Mouse (Mus musculus): ENCODE results near the gene Anapc15-ps. TPM values are rescaled to one million over a fixed set of nuclear protein-coding genes. Genes with fewer than 3 reads are reported as not detected.

Gene Anapc15-ps
- polyA plus RNA-seq, 2 experiments: not detected

DNA sequence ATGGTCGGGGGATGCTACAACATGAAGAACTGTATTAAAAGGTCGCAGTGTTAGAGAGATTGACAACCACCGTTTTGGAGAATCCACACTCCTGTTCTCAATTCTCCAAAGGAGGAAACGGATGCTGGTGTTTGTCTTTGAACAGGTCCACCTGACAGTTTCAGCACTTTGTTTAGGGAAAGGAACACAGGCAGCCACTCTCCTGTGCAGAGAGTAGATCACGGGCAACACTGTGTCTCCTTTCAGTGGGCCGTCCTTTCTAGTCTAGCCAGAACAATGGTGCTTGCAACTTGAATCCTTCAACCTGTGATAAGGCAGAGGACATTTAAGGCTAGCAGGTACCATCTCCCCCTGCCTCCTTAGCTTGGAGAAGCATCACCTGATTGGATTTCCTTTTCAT, 12.9 kb downstream of the Anapc15-ps start:
- Histone ChIP-seq H3K27me3 (ENCODE audit: control insufficient read depth, insufficient read depth, low read length) (no peaks in the 10 kb centered on the region), H3K4me3 (replicated peaks; ENCODE audit: low read length) (no peak overlapping the region), H3K36me3 (ENCODE audit: control insufficient read depth, insufficient read depth, low read length) (no peaks in the 10 kb centered on the region), H3K9ac (ENCODE audit: low read depth, low read length, severe bottlenecking) (no peak overlapping the region), H3K27ac (replicated peaks; ENCODE audit: low read depth, low read length) (no peak overlapping the region), H3K4me1 (ENCODE audit: control insufficient read depth, insufficient read depth, low read length) (no peaks in the 10 kb centered on the region), H3K4me2 (replicated peaks; ENCODE audit: low read depth, low read length, severe bottlenecking) (no peak overlapping the region), H3K9me3 (ENCODE audit: control insufficient read depth, low read length) (no peaks in the 10 kb centered on the region)
- ATAC-seq (ENCODE audit: low FRiP score, low read depth) (no peak), DNase-seq (ENCODE audit: low spot score) (no peak)
- TF ChIP-seq POLR2A (IDR thresholded peaks at IDR 0.05; ENCODE audit: borderline replicate concordance, extremely low read depth, insufficient read depth, insufficient read length): no peak
- 71% methylated on average over 6 of the region's 6 CpGs for WGBS

DNA sequence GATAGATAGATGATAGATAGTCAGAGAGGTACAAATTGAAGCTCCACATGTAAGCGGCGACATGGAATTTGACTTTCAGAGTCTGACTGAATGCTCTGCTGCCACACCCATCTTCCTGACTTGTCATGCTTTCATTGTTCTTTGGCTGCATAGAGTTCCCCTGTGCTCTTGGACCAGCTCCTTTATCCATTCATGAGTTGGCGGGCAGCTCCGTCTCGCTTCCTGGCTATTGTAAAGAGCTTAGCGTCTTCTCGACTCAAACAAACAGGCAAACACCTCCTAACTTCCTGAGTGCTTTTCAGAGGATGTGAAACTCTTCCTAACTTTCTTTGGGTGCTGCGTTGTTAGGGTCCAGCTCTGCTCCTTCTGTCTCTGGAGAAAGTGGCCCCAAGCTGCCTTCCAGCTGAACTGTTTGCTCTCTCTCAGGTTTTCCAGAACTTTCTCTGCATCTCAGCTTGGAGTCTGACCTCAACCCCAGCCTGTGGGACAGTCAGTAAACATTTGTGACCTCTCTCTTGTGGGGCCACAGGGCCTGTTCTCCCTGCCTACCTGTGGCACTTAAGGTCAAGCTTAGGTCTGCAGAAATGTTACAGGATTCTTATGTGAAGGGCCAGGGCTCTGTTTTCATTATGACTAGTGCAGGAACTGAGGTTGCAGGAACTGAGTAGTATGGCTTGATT, 13.6 kb downstream of the Anapc15-ps start:
- Histone ChIP-seq H3K4me3 (replicated peaks; ENCODE audit: low read length) (no peak overlapping the region), H3K4me1 (ENCODE audit: control insufficient read depth, insufficient read depth, low read length) (no peaks in the 10 kb centered on the region), H3K36me3 (ENCODE audit: control insufficient read depth, insufficient read depth, low read length) (no peaks in the 10 kb centered on the region), H3K4me2 (replicated peaks; ENCODE audit: low read depth, low read length, severe bottlenecking) (no peak overlapping the region), H3K27me3 (ENCODE audit: control insufficient read depth, insufficient read depth, low read length) (no peaks in the 10 kb centered on the region), H3K27ac (replicated peaks; ENCODE audit: low read depth, low read length) (no peak overlapping the region), H3K9ac (ENCODE audit: low read depth, low read length, severe bottlenecking) (no peak overlapping the region), H3K9me3 (ENCODE audit: control insufficient read depth, low read length) (no peaks in the 10 kb centered on the region)
- 78% methylated on average over 8 of the region's 8 CpGs for WGBS
- no peak for ATAC-seq (ENCODE audit: low FRiP score, low read depth)
- no peak for TF ChIP-seq POLR2A (IDR thresholded peaks at IDR 0.05; ENCODE audit: borderline replicate concordance, extremely low read depth, insufficient read depth, insufficient read length)
- no peak for DNase-seq (ENCODE audit: low spot score)

DNA sequence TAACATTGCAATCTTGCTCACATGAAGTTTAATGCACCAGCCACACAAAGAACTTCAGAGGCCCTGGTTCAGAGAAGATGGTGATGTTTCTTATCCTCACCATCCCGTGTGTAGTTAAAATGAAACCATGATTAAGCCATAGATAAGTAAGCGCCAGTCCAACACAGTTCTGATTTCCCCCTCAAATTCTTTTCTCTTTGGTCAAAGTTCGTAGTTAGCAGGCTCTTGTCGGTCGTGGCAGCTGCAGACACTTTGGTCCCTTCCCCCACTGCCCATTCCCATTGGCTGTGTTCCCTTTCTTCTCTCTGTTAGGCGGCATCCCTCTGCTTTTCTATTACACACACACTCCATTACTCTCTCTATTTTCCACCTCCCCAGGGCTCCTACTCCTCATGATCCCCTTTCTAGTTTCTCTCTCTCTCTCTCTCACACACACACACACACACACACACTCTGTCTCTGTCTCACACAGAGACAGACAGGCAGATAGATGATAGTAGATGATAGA, 14.4 kb downstream of the Anapc15-ps start:
- no peaks in the 10 kb centered on the region for H3K27me3 ChIP-seq (ENCODE audit: control insufficient read depth, insufficient read depth, low read length)
- H3K36me3 ChIP-seq (ENCODE audit: control insufficient read depth, insufficient read depth, low read length): no peaks in the 10 kb centered on the region
- WGBS: 45% methylated on average over 6 of the region's 6 CpGs
- H3K9me3 ChIP-seq (ENCODE audit: control insufficient read depth, low read length): no peaks in the 10 kb centered on the region
- TF ChIP-seq POLR2A (IDR thresholded peaks at IDR 0.05; ENCODE audit: borderline replicate concordance, extremely low read depth, insufficient read depth, insufficient read length): no peak
- no peak for DNase-seq (ENCODE audit: low spot score)
- no peaks in the 10 kb centered on the region for H3K4me1 ChIP-seq (ENCODE audit: control insufficient read depth, insufficient read depth, low read length)
- H3K27ac ChIP-seq (replicated peaks; ENCODE audit: low read depth, low read length): no peak overlapping the region
- no peak overlapping the region for H3K9ac ChIP-seq (ENCODE audit: low read depth, low read length, severe bottlenecking)
- H3K4me2 ChIP-seq (replicated peaks; ENCODE audit: low read depth, low read length, severe bottlenecking): no peak overlapping the region
- ATAC-seq (ENCODE audit: low FRiP score, low read depth): no peak
- no peak overlapping the region for H3K4me3 ChIP-seq (replicated peaks; ENCODE audit: low read length)

DNA sequence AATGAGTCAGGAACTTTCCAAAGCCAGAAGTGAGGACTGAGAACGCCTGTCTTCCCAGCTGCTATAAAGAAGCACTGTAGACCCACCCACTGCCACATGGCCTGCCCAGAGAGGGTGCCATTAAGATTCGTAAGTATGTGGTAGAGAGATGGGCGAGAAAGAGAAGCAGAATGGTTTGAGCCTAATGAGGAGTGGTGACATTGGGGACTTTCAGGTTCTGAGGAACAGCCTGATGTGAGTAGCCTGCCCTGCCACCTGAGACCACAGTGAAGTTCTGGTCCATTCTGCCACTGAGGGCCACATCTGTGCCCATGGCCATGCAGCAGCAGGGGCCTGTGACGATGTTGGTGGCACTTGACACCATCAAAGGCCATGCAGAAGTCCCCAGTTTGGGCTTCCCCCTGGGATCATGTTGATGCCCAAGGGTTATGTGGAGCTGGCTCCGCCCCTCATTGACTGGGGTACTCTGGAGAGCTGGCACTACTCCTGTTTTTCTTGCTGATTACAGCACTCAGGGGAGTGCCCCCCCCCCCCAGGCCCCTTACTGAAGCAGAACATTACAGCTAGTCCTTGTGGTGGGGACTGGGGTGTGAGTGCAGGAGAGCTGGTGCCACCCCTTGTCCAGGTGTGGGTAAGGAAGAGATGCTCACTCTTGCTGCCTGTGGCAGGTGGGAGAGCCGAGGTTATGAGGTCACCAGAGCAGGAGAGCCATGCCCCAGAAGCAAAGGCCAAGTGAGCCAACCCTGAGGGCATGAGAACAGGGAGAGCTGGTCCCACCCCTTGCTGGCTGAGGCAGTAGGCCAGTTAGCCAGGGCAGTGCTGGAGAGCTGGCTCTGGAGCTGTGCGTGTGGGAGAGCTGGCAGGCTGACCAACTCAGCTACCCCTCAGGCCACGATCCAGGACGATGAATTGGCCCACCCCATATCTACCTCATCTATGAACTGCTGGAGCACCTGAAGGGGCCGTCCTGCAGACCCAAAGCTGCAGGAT, 16.7 kb downstream of the Anapc15-ps start:
- Histone ChIP-seq H3K9ac (ENCODE audit: low read depth, low read length, severe bottlenecking) (no peak overlapping the region), H3K9me3 (ENCODE audit: control insufficient read depth, low read length) (no peaks in the 10 kb centered on the region)
- WGBS: 86% methylated on average over 10 of the region's 10 CpGs

DNA sequence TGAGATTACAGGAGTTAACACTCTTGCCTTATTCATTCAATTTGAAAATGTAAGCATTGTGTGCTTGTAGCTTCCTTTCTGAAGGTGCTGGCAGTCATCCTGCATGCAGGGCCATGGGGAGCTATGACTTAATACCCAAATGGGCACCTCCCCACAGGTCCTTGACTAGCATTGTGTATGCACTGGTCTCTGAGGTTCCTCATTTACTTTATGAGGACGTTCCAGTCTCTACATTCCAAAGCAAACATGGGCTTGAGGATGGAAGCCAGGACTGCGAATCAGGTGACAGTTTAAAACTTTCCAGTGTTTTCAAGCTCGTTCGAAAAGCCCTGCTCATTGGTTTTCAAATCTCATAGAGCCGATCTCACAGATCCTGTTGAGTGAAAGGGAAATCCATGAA, 21.1 kb downstream of the Anapc15-ps start:
- 87% methylated on average over 5 of the region's 5 CpGs for WGBS
- no peaks in the 10 kb centered on the region for H3K27me3 ChIP-seq (ENCODE audit: control insufficient read depth, insufficient read depth, low read length)
- no peaks in the 10 kb centered on the region for H3K9me3 ChIP-seq (ENCODE audit: control insufficient read depth, low read length)
- no peak overlapping the region for H3K9ac ChIP-seq (ENCODE audit: low read depth, low read length, severe bottlenecking)
- H3K4me1 ChIP-seq (ENCODE audit: control insufficient read depth, insufficient read depth, low read length): no peaks in the 10 kb centered on the region
- H3K4me2 ChIP-seq (replicated peaks; ENCODE audit: low read depth, low read length, severe bottlenecking): no peak overlapping the region
- H3K27ac ChIP-seq (replicated peaks; ENCODE audit: low read depth, low read length): no peak overlapping the region
- H3K4me3 ChIP-seq (replicated peaks; ENCODE audit: low read length): no peak overlapping the region
- no peak for TF ChIP-seq POLR2A (IDR thresholded peaks at IDR 0.05; ENCODE audit: borderline replicate concordance, extremely low read depth, insufficient read depth, insufficient read length)
- DNase-seq (ENCODE audit: low spot score): no peak
- no peaks in the 10 kb centered on the region for H3K36me3 ChIP-seq (ENCODE audit: control insufficient read depth, insufficient read depth, low read length)
- ATAC-seq (ENCODE audit: low FRiP score, low read depth): no peak

More for the DNA sequence above, 16.7 kb downstream of the Anapc15-ps start:
- Histone ChIP-seq H3K27ac (replicated peaks; ENCODE audit: low read depth, low read length) (no peak overlapping the region), H3K36me3 (ENCODE audit: control insufficient read depth, insufficient read depth, low read length) (no peaks in the 10 kb centered on the region), H3K4me3 (replicated peaks; ENCODE audit: low read length) (no peak overlapping the region), H3K27me3 (ENCODE audit: control insufficient read depth, insufficient read depth, low read length) (no peaks in the 10 kb centered on the region), H3K4me1 (ENCODE audit: control insufficient read depth, insufficient read depth, low read length) (no peaks in the 10 kb centered on the region), H3K4me2 (replicated peaks; ENCODE audit: low read depth, low read length, severe bottlenecking) (no peak overlapping the region)
- DNase-seq (ENCODE audit: low spot score) (no peak), ATAC-seq (ENCODE audit: low FRiP score, low read depth) (no peak)
- TF ChIP-seq POLR2A (IDR thresholded peaks at IDR 0.05; ENCODE audit: borderline replicate concordance, extremely low read depth, insufficient read depth, insufficient read length): no peak

Data from limb, embryonic 14.5 days (tissue).